Mouse (Mus musculus): ENCODE results near the gene Diexf.

Gene Diexf

DNA sequence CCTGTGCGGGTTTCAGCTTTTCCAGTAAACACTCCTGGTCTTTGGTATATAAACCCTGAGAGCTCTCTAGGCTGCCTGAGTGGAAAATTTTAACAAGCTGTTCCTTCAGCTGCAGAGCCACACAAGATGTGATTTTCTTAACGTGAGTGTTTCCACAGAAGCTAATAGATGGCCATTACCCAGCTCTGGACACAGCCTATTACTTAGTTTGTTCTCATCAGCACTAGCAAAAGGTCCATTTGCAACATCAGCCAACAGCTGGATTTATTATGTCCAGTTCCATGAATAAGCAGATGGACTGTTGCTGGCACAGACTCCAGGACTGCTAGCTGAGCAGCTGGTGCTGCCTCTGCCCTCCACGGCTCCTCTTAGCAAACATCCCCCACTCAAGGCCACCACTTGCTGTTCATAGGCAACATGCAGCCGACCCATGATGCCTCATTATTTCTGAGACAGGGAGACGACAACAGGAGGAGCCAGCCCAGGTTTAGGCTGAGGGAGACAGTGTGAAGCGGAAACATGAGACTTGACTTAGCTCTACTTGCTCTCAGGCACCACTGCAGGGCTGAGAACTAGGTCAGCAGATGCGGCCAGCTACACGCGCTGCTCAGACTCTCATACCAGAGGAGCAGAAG is 43.1 kb downstream of the Diexf start:
- no peak for DNase-seq (ENCODE audit: extremely low read depth, low read depth)

DNA sequence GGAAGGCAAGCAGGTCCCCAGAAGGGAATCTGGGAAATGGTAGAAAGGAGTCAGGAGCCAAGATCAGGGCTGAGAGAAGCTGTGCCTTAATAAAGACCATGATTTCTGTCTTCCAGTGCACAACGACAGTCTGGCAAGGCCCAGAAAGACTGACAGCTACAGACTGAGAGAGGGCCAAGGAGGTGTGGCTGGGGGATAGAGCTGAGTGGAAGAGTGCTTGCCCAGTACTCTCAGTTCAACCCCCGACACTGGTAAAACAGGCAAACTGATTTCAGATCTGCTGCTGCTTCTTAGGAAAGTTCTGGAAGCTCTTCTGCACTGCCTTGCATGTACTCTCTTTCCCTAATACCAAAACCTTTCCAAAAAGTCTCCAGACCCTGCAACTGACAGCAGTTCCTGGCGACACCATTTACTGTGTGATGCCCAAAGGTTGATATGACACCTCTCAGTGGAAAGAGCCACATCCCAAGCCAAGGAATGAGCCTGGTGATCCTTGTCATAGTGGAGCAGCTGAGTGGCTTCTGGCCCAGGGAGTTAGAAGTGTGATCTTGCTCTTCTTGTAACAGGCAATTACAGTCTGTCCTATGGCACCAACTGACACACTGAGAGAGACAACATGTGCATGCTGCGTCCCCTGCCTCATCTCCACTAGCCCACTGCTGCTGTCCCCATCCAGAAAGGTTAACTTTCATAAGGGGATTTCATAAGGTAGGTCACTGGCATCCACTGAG is 43.8 kb downstream of the Diexf start:
- DNase-seq (ENCODE audit: extremely low read depth, low read depth), result no peak

DNA sequence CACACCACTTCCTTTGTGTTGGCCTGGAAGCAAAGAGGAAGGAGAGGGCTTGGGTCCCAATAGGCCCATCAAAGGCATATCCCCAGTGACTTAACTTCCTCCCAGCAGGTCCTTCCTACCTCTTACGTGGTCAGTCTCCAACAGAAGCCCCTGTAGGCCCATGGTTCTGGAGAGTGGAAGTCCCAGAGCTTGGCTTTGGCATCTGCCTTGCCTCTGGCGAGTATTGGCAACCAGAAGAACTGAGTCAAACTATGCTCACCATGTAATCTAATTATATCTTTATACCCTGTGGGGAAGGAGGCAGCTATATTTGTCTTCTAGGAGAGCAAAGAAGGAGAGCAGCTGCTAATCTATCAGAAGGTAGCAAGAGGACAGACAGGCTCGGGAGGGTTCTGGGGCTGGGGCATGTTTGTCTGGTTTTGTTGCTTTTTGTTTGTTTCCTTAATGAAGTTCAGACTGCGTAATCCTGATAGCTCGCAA is 44.5 kb downstream of the Diexf start:
- no peak for DNase-seq (ENCODE audit: extremely low read depth, low read depth)

DNA sequence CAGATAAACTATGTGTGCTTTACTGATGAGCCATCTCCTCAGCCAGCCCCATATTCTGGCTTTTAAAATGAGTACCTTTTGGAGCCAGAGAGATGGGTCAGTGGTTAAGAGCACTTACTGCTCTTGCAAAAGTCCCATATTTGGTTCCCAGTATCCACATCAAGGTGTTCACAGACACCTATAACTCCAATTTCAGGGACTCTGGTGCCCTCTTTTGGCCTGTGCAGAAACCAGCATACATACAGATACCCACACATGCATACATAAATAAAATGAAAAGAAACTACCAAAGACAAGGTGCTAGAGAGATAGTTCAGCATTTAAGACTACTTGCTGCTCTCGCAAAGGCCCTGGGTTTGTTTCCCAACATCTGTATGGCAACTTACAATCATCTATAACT is 46.1 kb downstream of the Diexf start:
- no peak for DNase-seq (ENCODE audit: extremely low read depth, low read depth)

DNA sequence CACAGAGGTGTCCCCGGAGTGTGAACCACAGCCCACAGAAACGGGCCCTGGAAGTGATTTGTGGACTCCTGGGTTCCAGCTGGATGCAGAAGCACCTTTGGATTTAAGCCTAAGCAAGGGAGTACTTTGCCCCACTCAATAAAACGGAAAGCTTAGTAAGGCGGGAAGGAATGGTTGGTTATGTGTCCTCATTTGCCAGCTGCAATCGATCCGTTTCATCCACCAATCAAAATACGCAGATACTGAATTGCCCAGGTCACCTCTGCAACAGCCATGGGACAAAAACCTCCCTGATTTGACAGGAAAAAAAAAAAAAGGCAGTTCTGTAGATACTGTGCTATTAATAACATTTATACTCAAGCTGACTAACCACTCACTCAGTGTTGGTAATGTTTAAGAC is 47.0 kb downstream of the Diexf start:
- no peak for DNase-seq (ENCODE audit: extremely low read depth, low read depth)

DNA sequence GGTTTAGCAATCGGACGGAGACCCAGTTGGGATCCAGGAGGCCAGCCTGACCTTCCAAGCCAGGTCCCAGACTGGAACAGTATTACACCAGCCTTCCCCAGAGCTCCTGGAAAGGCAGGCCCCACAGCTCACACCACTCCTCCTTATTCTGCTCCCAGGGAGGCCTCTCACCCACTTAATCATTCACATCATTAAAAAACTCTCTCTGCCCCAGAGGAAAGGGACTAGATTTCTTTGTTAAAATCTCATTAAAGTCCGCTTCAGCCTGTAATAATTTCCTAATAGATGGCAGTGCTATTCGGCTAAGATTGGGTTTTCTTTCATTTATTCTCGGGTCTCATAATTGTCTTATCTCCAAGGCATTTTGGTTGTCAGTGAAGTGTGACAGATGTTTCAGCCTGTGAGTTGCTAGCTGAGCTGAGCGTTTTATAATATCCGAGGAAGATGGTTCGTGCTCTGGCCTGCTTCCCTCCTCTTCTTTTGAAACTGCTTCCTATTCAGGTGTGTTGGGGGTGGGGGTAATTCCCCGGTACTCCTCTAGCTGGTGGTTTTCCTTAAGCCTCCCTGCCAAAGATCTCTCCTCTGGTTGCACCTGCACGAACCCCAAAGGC is 47.7 kb downstream of the Diexf start:
- DNase-seq (ENCODE audit: extremely low read depth, low read depth), result no peak

DNA sequence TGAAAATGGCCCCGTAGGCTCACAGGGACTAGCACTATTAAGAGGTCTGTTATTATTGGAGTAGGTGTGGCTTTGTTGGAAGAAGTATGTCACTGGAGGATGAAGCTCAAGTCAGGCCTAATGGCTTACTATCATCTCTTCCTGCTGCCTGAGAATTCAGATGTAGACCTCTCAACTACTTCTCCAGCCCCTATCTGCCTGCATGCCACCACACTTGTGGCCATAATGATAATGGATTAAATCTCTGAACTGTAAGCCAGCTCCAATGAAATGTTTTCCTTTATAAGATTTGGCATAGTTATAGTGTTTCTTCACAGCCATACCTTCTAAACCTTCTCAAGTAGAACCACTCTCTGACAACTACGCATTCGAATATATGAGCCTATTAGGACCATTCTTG is 67.5 kb downstream of the Diexf start:
- peak; percentile 9 for DNase-seq (ENCODE audit: extremely low read depth, low read depth)

DNA sequence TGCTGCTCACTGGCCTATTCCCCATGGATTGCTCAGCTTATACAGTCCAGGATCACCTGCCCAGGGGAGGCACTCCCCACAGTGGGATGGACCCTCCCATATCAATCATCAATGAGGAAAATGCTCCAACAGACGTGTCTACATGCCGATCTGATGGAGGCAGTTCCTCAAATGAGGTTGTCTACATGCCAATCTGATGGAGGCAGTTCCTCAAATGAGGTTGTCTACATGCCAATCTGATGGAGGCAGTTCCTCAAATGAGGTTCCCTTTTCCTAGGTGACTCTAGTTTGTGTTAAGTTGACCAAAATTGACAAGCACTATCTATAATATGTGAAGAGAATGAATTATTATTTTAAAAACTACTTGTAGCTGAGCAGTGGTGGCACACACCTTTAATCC is 69.9 kb downstream of the Diexf start:
- DNase-seq (ENCODE audit: extremely low read depth, low read depth), result peak; percentile 87

DNA sequence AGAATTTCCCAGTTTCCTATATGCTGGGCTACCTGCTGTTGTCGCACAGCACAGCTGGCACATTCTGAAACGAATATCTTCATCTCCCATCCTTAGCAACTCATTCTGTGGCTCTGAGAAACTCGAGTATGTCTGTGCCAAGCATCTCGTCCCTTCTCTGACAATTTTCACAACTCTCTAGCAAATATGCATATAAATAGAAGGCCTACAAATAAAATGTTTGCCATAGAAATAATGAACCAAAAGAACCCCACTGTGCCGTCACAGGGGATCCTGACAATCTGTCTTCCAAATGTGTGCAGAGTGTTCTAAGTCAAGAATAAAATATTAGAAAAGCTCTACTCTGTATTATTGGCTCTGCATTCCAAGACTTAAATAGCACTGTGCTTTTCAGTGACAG is 70.5 kb downstream of the Diexf start:
- DNase-seq (ENCODE audit: extremely low read depth, low read depth), result no peak

DNA sequence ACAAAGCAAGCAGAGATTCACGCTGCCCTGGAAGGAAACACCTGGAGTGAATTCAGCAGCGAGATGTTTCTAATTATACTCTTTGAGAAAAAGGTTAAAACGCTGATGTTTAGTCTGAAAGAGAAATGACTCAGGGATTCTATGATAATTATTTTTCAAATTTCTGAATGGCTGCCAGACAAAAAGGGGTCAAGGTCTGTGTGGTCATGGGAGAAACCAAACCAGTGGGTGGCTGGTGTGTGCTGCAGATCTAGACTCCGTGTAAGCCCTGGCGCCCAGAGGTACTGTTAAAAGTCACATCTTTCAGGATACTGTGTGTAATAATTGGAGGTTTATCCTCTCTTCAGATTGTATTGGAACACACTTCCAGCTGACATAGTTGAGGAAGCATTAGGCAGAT is 75.7 kb downstream of the Diexf start:
- DNase-seq (ENCODE audit: extremely low read depth, low read depth), result no peak

DNA sequence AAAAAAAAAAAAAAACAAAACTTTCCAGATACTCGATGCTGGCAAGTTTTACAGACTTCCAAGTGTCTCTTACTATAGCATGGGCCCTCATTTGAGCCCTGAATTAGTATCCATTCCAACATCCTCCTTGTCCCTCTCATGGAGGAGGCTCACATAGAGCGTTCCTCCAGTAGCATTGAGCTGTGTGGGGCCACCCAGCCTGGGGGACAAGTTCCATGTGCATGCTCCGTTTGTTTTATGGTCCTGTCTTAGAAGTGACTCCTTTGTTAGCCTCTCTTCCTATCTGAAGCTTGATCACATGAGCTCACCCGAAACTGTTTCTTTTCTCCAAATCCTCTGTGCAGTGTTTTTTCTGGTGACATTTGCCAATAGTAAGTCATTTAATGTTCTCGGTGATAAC is 77.0 kb downstream of the Diexf start:
- DNase-seq (ENCODE audit: extremely low read depth, low read depth), result no peak

DNA sequence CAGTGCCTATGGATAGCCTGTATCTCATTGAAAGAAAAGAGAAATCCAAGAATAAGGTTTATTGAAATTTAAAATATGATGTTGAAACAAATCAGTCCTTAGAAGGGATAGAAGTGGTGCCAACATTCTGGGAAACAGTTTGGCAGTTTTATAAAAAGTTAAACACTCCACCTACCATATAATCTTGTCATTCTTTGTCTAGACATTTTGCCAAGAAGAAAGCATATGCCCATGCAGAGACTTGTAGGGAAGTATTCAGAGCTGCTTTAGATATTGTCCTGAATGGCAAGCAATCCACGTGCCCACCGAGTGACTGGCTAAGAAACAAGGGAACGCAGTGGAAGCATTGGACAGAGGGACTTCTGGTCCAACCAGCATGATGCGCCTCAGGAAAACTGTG is 82.5 kb downstream of the Diexf start:
- DNase-seq (ENCODE audit: extremely low read depth, low read depth), result no peak

DNA sequence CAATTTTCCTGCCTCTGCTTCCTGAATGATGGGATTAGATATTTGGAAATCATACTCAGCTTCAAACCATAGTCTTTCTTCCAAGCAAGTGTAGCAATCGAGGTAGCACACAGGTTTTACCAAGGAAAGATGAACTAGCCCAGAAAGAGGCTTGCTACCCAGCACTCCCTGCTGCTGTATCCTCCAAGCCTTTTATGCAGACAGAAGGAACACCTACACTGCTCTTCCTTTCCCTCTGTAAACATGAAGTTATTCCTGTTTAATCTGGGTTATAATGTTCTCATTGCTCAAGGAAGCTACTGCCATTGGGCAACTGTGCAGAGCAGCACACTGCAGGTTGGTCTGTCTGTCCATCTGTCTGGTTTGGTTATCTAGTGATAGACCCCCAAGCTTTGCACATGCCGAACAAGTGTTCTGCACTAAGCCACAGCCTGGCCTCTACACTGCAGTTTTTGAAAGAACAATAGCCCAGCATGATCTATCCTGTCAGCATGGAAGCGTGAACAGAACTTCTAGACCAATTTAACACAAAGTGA is 87.2 kb downstream of the Diexf start:
- no peak for DNase-seq (ENCODE audit: extremely low read depth, low read depth)
